Mouse (Mus musculus): Measurements from ENCODE around the gene Atp5l. TPM values are rescaled to one million over a fixed set of nuclear protein-coding genes. Genes with fewer than 3 reads are reported as not detected.

Atp5l gene
- polyA plus RNA-seq, 1 experiment from 2014 or later = 937 TPM

- Histone ChIP-seq H3K4me3 (ENCODE audit: low read length) (no peak overlapping the region), H3K4me1 (ENCODE audit: control insufficient read depth, insufficient read depth, low read length) (no peaks in the 10 kb centered on the region), H3K4me2 (ENCODE audit: low read depth, low read length) (no peak overlapping the region), H3K27ac (ENCODE audit: low read length) (no peak overlapping the region), H3K36me3 (ENCODE audit: control insufficient read depth, insufficient read depth, low read length) (no peaks in the 10 kb centered on the region), H3K9me3 (ENCODE audit: control insufficient read depth, low read length) (no peaks in the 10 kb centered on the region), H3K9ac (ENCODE audit: low read depth, low read length) (no peak overlapping the region), H3K27me3 (replicated peaks; ENCODE audit: control insufficient read depth, insufficient read depth, low read length) (no peaks in the 10 kb centered on the region)
- 78% methylated on average over 4 of the region's 4 CpGs for WGBS
- no peak for ATAC-seq
These were observed 16.7 kb downstream of the Atp5l start for GRCm38 (mm10) chr9:44903856-44904255.

- no peak overlapping the region for H3K4me2 ChIP-seq (ENCODE audit: low read depth, low read length)
- no peaks in the 10 kb centered on the region for H3K9me3 ChIP-seq (ENCODE audit: control insufficient read depth, low read length)
- no peak for ATAC-seq
- no peak overlapping the region for H3K27ac ChIP-seq (ENCODE audit: low read length)
- WGBS = 65% methylated on average over 4 of the region's 4 CpGs
- H3K27me3 ChIP-seq (replicated peaks; ENCODE audit: control insufficient read depth, insufficient read depth, low read length) = no peaks in the 10 kb centered on the region
- no peak overlapping the region for H3K4me3 ChIP-seq (ENCODE audit: low read length)
- no peaks in the 10 kb centered on the region for H3K4me1 ChIP-seq (ENCODE audit: control insufficient read depth, insufficient read depth, low read length)
- no peak overlapping the region for H3K9ac ChIP-seq (ENCODE audit: low read depth, low read length)
- H3K36me3 ChIP-seq (ENCODE audit: control insufficient read depth, insufficient read depth, low read length) = no peaks in the 10 kb centered on the region
These were observed 20.1 kb downstream of the Atp5l start for GRCm38 (mm10) chr9:44900402-44900801.

- Histone ChIP-seq H3K4me1 (ENCODE audit: control insufficient read depth, insufficient read depth, low read length) (no peaks in the 10 kb centered on the region), H3K36me3 (ENCODE audit: control insufficient read depth, insufficient read depth, low read length) (no peaks in the 10 kb centered on the region), H3K4me3 (ENCODE audit: low read length) (no peak overlapping the region), H3K27me3 (replicated peaks; ENCODE audit: control insufficient read depth, insufficient read depth, low read length) (no peaks in the 10 kb centered on the region), H3K9me3 (ENCODE audit: control insufficient read depth, low read length) (no peaks in the 10 kb centered on the region), H3K27ac (ENCODE audit: low read length) (no peak overlapping the region), H3K9ac (ENCODE audit: low read depth, low read length) (no peak overlapping the region), H3K4me2 (ENCODE audit: low read depth, low read length) (no peak overlapping the region)
- 56% methylated on average over 3 of the region's 3 CpGs for WGBS
- ATAC-seq = peak; percentile 44; the same call in 1 of the 2 replicates
These were observed 20.8 kb downstream of the Atp5l start for GRCm38 (mm10) chr9:44899716-44900115.

- no peak overlapping the region for H3K4me3 ChIP-seq (ENCODE audit: low read length)
- no peaks in the 10 kb centered on the region for H3K4me1 ChIP-seq (ENCODE audit: control insufficient read depth, insufficient read depth, low read length)
- H3K9me3 ChIP-seq (ENCODE audit: control insufficient read depth, low read length) = no peaks in the 10 kb centered on the region
- 56% methylated on average over 4 of the region's 4 CpGs for WGBS
- no peaks in the 10 kb centered on the region for H3K27me3 ChIP-seq (replicated peaks; ENCODE audit: control insufficient read depth, insufficient read depth, low read length)
- H3K27ac ChIP-seq (ENCODE audit: low read length) = no peak overlapping the region
- no peak overlapping the region for H3K4me2 ChIP-seq (ENCODE audit: low read depth, low read length)
- ATAC-seq = no peak
- H3K36me3 ChIP-seq (ENCODE audit: control insufficient read depth, insufficient read depth, low read length) = no peaks in the 10 kb centered on the region
- H3K9ac ChIP-seq (ENCODE audit: low read depth, low read length) = no peak overlapping the region
These were observed 23.5 kb downstream of the Atp5l start for GRCm38 (mm10) chr9:44897024-44897423.

- no peaks in the 10 kb centered on the region for H3K9me3 ChIP-seq (ENCODE audit: control insufficient read depth, low read length)
- no peak for ATAC-seq
- WGBS = 48% methylated on average over 3 of the region's 3 CpGs
These were observed 27.9 kb downstream of the Atp5l start for GRCm38 (mm10) chr9:44892664-44893063.

GRCm38 (mm10) chr9:44891210-44891609 lies 29.3 kb downstream of the Atp5l start:
- Histone ChIP-seq H3K4me2 (ENCODE audit: low read depth, low read length) (no peak overlapping the region), H3K4me1 (ENCODE audit: control insufficient read depth, insufficient read depth, low read length) (no peaks in the 10 kb centered on the region), H3K4me3 (ENCODE audit: low read length) (no peak overlapping the region), H3K36me3 (ENCODE audit: control insufficient read depth, insufficient read depth, low read length) (no peaks in the 10 kb centered on the region), H3K27me3 (replicated peaks; ENCODE audit: control insufficient read depth, insufficient read depth, low read length) (no peaks in the 10 kb centered on the region), H3K27ac (ENCODE audit: low read length) (no peak overlapping the region), H3K9ac (ENCODE audit: low read depth, low read length) (no peak overlapping the region), H3K9me3 (ENCODE audit: control insufficient read depth, low read length) (no peaks in the 10 kb centered on the region)
- 89% methylated on average over 6 of the region's 6 CpGs for WGBS
- ATAC-seq = no peak

More at GRCm38 (mm10) chr9:44892664-44893063, 27.9 kb downstream of the Atp5l start:
- no peaks in the 10 kb centered on the region for H3K27me3 ChIP-seq (replicated peaks; ENCODE audit: control insufficient read depth, insufficient read depth, low read length)
- no peaks in the 10 kb centered on the region for H3K4me1 ChIP-seq (ENCODE audit: control insufficient read depth, insufficient read depth, low read length)
- H3K4me3 ChIP-seq (ENCODE audit: low read length) = no peak overlapping the region
- no peak overlapping the region for H3K4me2 ChIP-seq (ENCODE audit: low read depth, low read length)
- no peak overlapping the region for H3K9ac ChIP-seq (ENCODE audit: low read depth, low read length)
- H3K27ac ChIP-seq (ENCODE audit: low read length) = no peak overlapping the region
- H3K36me3 ChIP-seq (ENCODE audit: control insufficient read depth, insufficient read depth, low read length) = no peaks in the 10 kb centered on the region

- Histone ChIP-seq H3K4me3 (ENCODE audit: low read length) (no peak overlapping the region), H3K27ac (ENCODE audit: low read length) (no peak overlapping the region), H3K4me1 (ENCODE audit: control insufficient read depth, insufficient read depth, low read length) (no peaks in the 10 kb centered on the region), H3K36me3 (ENCODE audit: control insufficient read depth, insufficient read depth, low read length) (no peaks in the 10 kb centered on the region), H3K27me3 (replicated peaks; ENCODE audit: control insufficient read depth, insufficient read depth, low read length) (no peaks in the 10 kb centered on the region), H3K9me3 (ENCODE audit: control insufficient read depth, low read length) (no peaks in the 10 kb centered on the region), H3K4me2 (ENCODE audit: low read depth, low read length) (no peak overlapping the region), H3K9ac (ENCODE audit: low read depth, low read length) (no peak overlapping the region)
- 52% methylated on average over 2 of the region's 2 CpGs for WGBS
- no peak for ATAC-seq
These were observed 30.4 kb downstream of the Atp5l start for GRCm38 (mm10) chr9:44890122-44890521.

- 90% methylated on average over 7 of the region's 7 CpGs for WGBS
These were observed 32.4 kb downstream of the Atp5l start for GRCm38 (mm10) chr9:44888114-44888624.

GRCm38 (mm10) chr9:44882981-44883569 lies 37.5 kb downstream of the Atp5l start:
- peak overlapping the region; percentile 97 for H3K4me2 ChIP-seq (ENCODE audit: low read depth, low read length)
- peak overlapping the region; percentile 63 for H3K4me3 ChIP-seq (ENCODE audit: low read length)
- H3K9ac ChIP-seq (ENCODE audit: low read depth, low read length) = peak overlapping the region; percentile 75
- no peaks in the 10 kb centered on the region for H3K27me3 ChIP-seq (replicated peaks; ENCODE audit: control insufficient read depth, insufficient read depth, low read length)
- no peaks in the 10 kb centered on the region for H3K36me3 ChIP-seq (ENCODE audit: control insufficient read depth, insufficient read depth, low read length)
- 1% methylated on average over 21 of the region's 21 CpGs for WGBS
- H3K9me3 ChIP-seq (ENCODE audit: control insufficient read depth, low read length) = no peaks in the 10 kb centered on the region
- ATAC-seq = no peak
- H3K4me1 ChIP-seq (ENCODE audit: control insufficient read depth, insufficient read depth, low read length) = peaks cover 24% of the 10 kb centered on the region
- H3K27ac ChIP-seq (ENCODE audit: low read length) = no peak overlapping the region

More at GRCm38 (mm10) chr9:44888114-44888624, 32.4 kb downstream of the Atp5l start:
- Histone ChIP-seq H3K27me3 (replicated peaks; ENCODE audit: control insufficient read depth, insufficient read depth, low read length) (no peaks in the 10 kb centered on the region), H3K4me2 (ENCODE audit: low read depth, low read length) (no peak overlapping the region), H3K9ac (ENCODE audit: low read depth, low read length) (no peak overlapping the region), H3K4me1 (ENCODE audit: control insufficient read depth, insufficient read depth, low read length) (peaks cover 3% of the 10 kb centered on the region; the same call in 1 of the 2 replicates), H3K4me3 (ENCODE audit: low read length) (no peak overlapping the region), H3K9me3 (ENCODE audit: control insufficient read depth, low read length) (no peaks in the 10 kb centered on the region), H3K27ac (ENCODE audit: low read length) (no peak overlapping the region), H3K36me3 (ENCODE audit: control insufficient read depth, insufficient read depth, low read length) (no peaks in the 10 kb centered on the region)
- no peak for ATAC-seq

Data from intestine, embryonic 16.5 days (tissue).